Mouse (Mus musculus) hindbrain, embryonic 11.5 days (tissue): Measurements from ENCODE around the gene Oit1. TPM values are rescaled to one million over a fixed set of nuclear protein-coding genes. Genes with fewer than 3 reads are reported as not detected.

ENCODE experiments used
- ATAC-seq: fragments of 200-750 bp; cut with Nextera tagmentation; 2 replicates; pipeline ENCODE4 v1.8.0; 2017; ENCODE audit warnings: mild to moderate bottlenecking, moderate TSS enrichment, moderate library complexity; ENCODE audit not compliant: low FRiP score
- DNase-seq: peaks from one replicate; pipeline ENCODE4 v3.0.0-alpha.2; 2015; ENCODE audit warnings: low spot score
- H3K27ac ChIP-seq: fragments of 300-500 bp; sonication (generic); 2 replicates; pipeline ENCODE4 v1.5.1; 2014; ENCODE audit warnings: mild to moderate bottlenecking, low read depth, low read length
- H3K27me3 ChIP-seq: fragments of 300-500 bp; sonication (generic); 2 replicates; pipeline ENCODE4 v1.6.1; 2014; ENCODE audit warnings: mild to moderate bottlenecking, low read length, moderate library complexity, mixed read lengths; ENCODE audit not compliant: control insufficient read depth, insufficient read depth
- H3K36me3 ChIP-seq: fragments of 300-500 bp; sonication (generic); 2 replicates; pipeline ENCODE4 v1.6.1; 2014; ENCODE audit warnings: mild to moderate bottlenecking, low read length, moderate library complexity, mixed read lengths; ENCODE audit not compliant: control insufficient read depth, insufficient read depth
- H3K4me1 ChIP-seq: fragments of 300-500 bp; sonication (generic); replicated peaks from 2 replicates; pipeline ENCODE4 v1.6.1; 2014; ENCODE audit warnings: low read length, mixed read lengths; ENCODE audit not compliant: control insufficient read depth, insufficient read depth
- H3K4me2 ChIP-seq: fragments of 300-500 bp; sonication (generic); replicated peaks from 2 replicates; pipeline ENCODE4 v1.6.1; 2014; ENCODE audit warnings: mild to moderate bottlenecking, low read depth, low read length
- H3K4me3 ChIP-seq: fragments of 300-500 bp; sonication (generic); 2 replicates; pipeline ENCODE4 v1.5.1; 2014; ENCODE audit warnings: low read depth, low read length
- H3K9ac ChIP-seq: fragments of 300-500 bp; sonication (generic); 2 replicates; pipeline ENCODE4 v1.6.1; 2014; ENCODE audit warnings: low read depth, low read length
- H3K9me3 ChIP-seq: fragments of 300-500 bp; sonication (generic); 2 replicates; pipeline ENCODE4 v1.6.1; 2016; ENCODE audit warnings: low read length; ENCODE audit not compliant: control insufficient read depth
- WGBS: fragments of 180-500 bp; shearing (Covaris S2); extraction: QIAGEN DNeasy Blood & Tissue Kit; methylation state at CpG from one replicate; pipeline ENCODE4 v1.1.7; 2014; 5-methylcytosine and 5-hydroxymethylcytosine counted together
- polyA plus RNA-seq: library from polyadenylated mRNA; unstranded; fragments of >200 nt; fragmentation: Nextera tagmentation; extraction: Ambion mirVana; gene quantifications from 2 replicates; pipeline ENCODE4 v1.2.1, GENCODE M21; 2014

Gene Oit1
- polyA plus RNA-seq, 1 experiment from 2014 or later = 0.14 TPM

DNA sequence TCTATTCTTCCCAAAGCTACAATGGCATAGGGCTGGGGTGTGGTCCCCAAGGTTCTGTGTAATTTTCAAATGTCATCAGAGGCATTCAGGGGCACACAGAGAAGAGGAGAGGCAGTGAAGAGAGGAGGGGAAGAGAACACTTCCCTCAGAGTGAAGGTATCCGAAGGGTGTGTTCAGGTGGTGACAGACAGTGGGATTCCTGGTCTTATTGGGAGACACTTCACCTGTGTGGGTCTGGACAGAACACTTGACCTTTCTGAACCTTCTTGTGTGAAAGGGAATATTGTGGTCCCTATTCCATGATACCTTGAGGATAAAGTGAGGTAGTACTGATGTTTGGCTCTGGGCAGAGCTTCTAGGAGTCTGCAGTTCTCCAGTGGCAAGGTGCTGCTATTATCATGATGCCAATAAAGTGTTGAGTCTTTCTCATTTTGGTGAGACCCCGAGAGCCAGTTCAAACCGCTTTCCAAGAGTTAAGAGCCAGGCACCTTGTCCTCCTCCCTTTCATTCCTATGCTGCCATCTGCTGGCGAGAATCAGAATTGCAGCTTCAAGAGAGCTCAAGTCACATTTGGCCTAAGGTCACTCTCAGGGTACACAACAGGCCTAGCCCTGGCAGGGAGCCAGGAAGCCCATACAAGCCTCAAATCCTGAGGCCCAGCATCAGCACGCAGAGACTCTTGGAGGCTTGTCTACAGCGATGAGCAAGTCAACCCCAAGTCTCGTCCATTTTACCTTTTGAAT, 32.1 kb downstream of the Oit1 start:
- H3K4me2 ChIP-seq = no peak overlapping the region
- H3K36me3 ChIP-seq = no peaks in the 10 kb centered on the region
- 21% methylated on average over 7 of the region's 7 CpGs for WGBS

DNA sequence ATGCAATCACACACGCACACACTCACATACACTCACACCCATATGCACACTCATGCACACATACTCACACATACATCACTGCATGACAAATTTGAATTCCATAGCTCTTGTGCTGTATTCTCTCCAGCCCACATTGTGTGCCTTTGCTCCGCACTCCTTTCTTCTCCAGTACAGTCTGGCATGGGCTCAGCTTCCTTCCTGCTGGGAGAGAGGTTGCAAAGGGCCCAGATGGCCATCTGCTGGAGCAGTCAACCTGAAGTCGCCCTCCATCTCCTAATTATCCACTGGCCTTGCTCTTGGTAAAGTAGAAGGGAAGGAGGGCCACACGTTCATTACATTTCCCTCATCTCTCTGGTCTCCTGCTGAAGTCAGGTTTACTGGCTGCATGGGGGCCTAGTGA, 33.0 kb downstream of the Oit1 start:
- Histone ChIP-seq H3K27ac (no peak overlapping the region), H3K36me3 (no peaks in the 10 kb centered on the region), H3K4me1 (no peaks in the 10 kb centered on the region), H3K9me3 (no peaks in the 10 kb centered on the region), H3K4me3 (no peak overlapping the region), H3K9ac (no peak overlapping the region), H3K27me3 (no peaks in the 10 kb centered on the region), H3K4me2 (no peak overlapping the region)
- no peak for DNase-seq
- ATAC-seq = no peak
- WGBS = 57% methylated on average over 4 of the region's 4 CpGs

More for the DNA sequence above, 32.1 kb downstream of the Oit1 start:
- Histone ChIP-seq H3K27ac (no peak overlapping the region), H3K9me3 (no peaks in the 10 kb centered on the region), H3K9ac (no peak overlapping the region), H3K4me1 (no peaks in the 10 kb centered on the region), H3K4me3 (no peak overlapping the region), H3K27me3 (no peaks in the 10 kb centered on the region)
- DNase-seq = peak; percentile 94
- ATAC-seq = peak; percentile 73

DNA sequence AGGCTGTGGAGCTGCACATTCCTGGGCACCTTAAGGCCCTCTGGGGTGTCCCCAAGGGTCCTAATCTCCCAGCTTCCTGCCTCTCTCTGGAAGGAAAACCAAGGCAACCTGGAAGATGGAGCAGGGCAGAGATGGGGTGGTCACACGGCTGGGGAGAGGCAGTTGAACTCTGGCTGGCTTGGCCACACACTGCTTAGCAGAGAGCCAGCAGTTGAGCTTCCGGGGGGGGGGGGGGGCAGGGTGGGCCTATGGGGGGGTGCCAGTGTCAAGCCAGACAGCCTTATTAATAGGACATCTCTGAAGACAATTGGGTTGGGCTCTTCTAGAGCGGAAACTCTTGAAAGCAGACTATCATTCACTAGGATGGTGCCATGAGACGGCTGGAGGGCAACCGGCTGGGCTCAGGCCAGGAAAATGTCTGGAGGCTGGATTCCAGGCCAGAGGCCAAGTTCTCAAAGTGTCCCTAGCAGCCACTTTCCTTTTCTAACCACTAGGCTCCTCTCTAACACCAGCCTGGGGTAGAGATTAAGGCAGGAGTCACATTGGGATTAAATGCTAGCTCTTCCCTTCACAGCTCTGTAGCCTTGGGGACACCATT, 35.9 kb downstream of the Oit1 start:
- H3K36me3 ChIP-seq = no peaks in the 10 kb centered on the region
- H3K27ac ChIP-seq = no peak overlapping the region
- H3K9ac ChIP-seq = no peak overlapping the region
- no peaks in the 10 kb centered on the region for H3K27me3 ChIP-seq
- WGBS = 79% methylated on average over 4 of the region's 5 CpGs
- no peak for ATAC-seq
- no peaks in the 10 kb centered on the region for H3K9me3 ChIP-seq
- no peak overlapping the region for H3K4me2 ChIP-seq
- no peaks in the 10 kb centered on the region for H3K4me1 ChIP-seq
- no peak overlapping the region for H3K4me3 ChIP-seq
- DNase-seq = no peak

DNA sequence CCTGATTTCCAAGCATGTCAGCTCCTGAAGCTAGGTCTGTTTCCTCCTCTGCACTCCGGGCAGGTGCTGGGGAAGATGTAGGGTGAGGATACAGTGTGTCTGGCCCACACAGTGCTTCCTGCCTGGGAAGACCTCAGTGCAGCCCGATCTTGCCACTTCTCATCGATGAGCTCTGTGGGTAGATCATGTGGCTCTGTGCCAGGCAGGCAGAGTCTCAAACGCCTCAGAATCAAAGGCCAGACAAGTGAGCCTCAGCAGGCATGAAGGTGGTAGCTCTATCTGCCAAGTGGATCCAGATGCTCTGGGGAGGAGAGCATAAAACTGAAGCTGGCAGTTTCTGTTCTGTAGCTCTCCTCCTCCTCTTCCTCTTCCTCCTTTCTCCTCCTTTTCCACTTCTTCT, 38.3 kb downstream of the Oit1 start:
- H3K27ac ChIP-seq = no peak overlapping the region
- no peak overlapping the region for H3K4me3 ChIP-seq
- no peak overlapping the region for H3K9ac ChIP-seq
- no peaks in the 10 kb centered on the region for H3K36me3 ChIP-seq
- H3K9me3 ChIP-seq = no peaks in the 10 kb centered on the region
- no peak for ATAC-seq
- WGBS = 82% methylated on average over 4 of the region's 4 CpGs
- H3K27me3 ChIP-seq = no peaks in the 10 kb centered on the region
- no peaks in the 10 kb centered on the region for H3K4me1 ChIP-seq
- DNase-seq = no peak
- no peak overlapping the region for H3K4me2 ChIP-seq

DNA sequence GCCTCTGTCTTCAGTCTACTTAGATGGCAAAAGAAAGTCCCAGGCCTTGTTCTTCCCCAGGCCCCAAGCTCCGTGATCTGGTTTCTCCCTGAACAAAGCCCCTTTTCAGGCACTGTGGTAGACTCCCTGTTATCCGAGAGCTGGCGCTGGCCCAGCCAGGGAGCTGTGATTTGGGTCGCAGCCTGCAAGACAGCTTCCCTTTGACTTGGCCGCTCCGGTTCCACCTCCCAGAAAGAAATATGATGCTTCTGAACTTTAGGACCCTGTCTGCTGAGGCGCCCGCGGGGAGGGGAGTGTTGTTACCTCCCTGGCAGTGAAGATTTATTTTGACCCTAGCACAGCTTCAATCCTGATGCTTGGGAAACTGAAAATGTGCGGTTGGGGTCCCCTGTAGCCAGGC, 42.6 kb downstream of the Oit1 start:
- DNase-seq = peak; percentile 41
- H3K4me1 ChIP-seq = no peaks in the 10 kb centered on the region
- no peak overlapping the region for H3K27ac ChIP-seq
- no peak for ATAC-seq
- no peaks in the 10 kb centered on the region for H3K9me3 ChIP-seq
- no peak overlapping the region for H3K9ac ChIP-seq
- no peaks in the 10 kb centered on the region for H3K36me3 ChIP-seq
- no peak overlapping the region for H3K4me2 ChIP-seq
- no peak overlapping the region for H3K4me3 ChIP-seq
- no peaks in the 10 kb centered on the region for H3K27me3 ChIP-seq
- WGBS = 59% methylated on average over 10 of the region's 10 CpGs

DNA sequence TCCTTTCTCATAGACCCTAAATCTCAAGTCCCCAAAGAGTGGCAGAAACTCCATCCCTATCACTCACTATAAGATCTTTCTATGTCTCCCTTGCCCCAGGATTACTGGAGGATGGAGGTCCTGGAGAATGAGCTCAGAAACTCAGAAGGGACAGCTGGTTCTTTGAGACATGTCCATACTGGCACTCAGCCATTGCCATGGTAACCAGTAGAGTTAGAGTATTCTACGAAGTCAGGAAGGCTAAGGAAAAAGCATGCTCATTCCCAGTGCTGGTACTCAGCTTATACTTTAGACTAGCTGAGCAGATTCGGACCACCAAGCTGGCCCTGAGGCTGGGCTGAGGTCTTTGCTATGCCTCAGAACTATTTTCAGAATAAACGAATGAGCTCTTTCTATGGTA, 44.0 kb downstream of the Oit1 start:
- no peak overlapping the region for H3K27ac ChIP-seq
- no peaks in the 10 kb centered on the region for H3K9me3 ChIP-seq
- no peak overlapping the region for H3K4me3 ChIP-seq
- no peaks in the 10 kb centered on the region for H3K4me1 ChIP-seq
- no peak for ATAC-seq
- no peak overlapping the region for H3K4me2 ChIP-seq
- H3K9ac ChIP-seq = no peak overlapping the region
- WGBS = 79% methylated on average over 3 of the region's 3 CpGs
- H3K27me3 ChIP-seq = no peaks in the 10 kb centered on the region
- no peak for DNase-seq
- no peaks in the 10 kb centered on the region for H3K36me3 ChIP-seq

DNA sequence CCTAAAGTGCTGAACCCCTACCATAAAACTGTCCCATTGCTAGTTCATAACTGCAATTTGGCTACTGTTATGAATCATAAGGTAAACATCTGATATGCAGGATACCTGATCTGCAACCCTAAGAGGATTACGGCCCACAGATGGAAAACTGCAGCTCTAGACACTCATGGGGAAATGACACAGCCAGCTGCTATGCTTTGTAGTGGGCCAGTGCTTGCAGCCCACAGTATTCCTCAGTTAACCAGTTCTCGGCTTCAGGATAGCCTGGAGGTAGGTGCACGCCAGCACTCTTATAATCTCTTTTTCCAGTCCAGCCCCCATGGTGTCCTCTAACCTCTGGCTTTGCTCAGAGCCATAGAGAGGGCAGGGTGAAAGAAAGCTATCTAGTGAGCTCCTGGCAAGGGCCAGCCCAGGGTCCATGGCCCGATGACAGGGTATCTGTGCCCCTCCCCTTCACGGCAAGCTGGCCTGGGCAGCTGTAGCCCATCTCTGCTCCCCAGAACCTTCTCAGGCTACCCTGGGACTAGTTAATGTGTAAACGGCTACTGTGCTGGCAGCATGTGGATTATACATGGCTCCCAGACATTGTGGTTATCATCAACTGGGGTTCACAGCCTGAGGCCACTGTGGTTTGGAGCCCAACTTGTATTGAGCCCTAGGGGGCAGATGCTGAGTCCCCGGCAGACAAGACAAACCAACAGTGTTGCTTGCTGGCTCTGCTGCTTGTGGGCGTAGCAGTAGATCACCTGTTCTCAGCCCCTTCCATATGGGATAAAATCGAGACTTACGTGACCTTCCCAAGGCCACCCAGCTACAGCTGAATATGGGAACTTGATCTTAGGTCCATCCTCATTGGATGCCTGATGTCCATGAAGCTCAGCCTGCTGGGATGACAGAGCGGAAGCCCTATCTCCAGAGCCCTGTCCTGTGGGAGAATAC, 46.0 kb downstream of the Oit1 start:
- Histone ChIP-seq H3K36me3 (no peaks in the 10 kb centered on the region), H3K27me3 (no peaks in the 10 kb centered on the region), H3K4me3 (no peak overlapping the region), H3K4me2 (no peak overlapping the region), H3K4me1 (no peaks in the 10 kb centered on the region), H3K9me3 (no peaks in the 10 kb centered on the region), H3K27ac (no peak overlapping the region), H3K9ac (no peak overlapping the region)
- WGBS = 87% methylated on average over 11 of the region's 11 CpGs
- ATAC-seq (no peak), DNase-seq (no peak)

DNA sequence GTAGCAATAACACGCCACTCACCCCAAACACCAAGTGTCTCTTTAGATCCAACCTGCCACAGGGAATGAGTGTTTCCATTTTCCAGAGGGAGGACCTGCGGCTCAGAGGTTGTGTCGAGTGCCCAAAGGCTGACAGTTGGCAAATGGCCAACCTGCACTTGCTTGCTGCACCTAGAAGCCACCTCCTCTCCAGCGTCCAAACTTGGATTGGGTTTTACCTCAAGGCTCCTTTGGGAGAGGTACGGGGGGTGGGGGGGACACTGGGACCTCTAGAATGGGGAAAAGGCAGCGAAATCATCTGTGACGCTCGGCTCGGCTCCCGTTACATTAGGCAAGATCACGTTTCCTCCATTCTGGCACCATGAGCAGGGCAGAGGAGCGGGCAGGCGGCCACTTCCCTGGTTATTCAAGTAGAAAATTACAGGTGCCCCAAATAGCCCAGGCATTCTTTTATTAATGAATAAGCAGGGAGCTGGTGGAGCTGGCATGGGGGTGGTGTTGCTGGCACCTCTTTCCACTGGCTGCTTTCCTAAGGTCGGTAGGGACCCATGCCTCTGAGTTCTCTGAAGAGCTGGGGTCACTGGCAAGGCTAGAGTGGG, 47.1 kb downstream of the Oit1 start:
- DNase-seq = no peak
- no peak for ATAC-seq
- 86% methylated on average over 14 of the region's 14 CpGs for WGBS
- H3K9ac ChIP-seq = no peak overlapping the region
- no peaks in the 10 kb centered on the region for H3K4me1 ChIP-seq
- H3K4me3 ChIP-seq = no peak overlapping the region
- no peaks in the 10 kb centered on the region for H3K36me3 ChIP-seq
- no peaks in the 10 kb centered on the region for H3K9me3 ChIP-seq
- H3K27me3 ChIP-seq = no peaks in the 10 kb centered on the region
- no peak overlapping the region for H3K27ac ChIP-seq
- H3K4me2 ChIP-seq = no peak overlapping the region
